Mouse (Mus musculus): Measurements from ENCODE around the gene 4930579F01Rik. TPM values are rescaled to one million over a fixed set of nuclear protein-coding genes. Genes with fewer than 3 reads are reported as not detected.

The 4930579F01Rik gene
- polyA plus RNA-seq, 1 experiment from 2014 or later: not detected

- no peak for ATAC-seq (ENCODE audit: low read depth)
- WGBS: 97% methylated on average over 4 of the region's 4 CpGs
- no peak overlapping the region for H3K4me3 ChIP-seq
- no peaks in the 10 kb centered on the region for H3K27me3 ChIP-seq
- H3K4me1 ChIP-seq (replicated peaks): peaks cover 6% of the 10 kb centered on the region; the same call in 1 of the 2 replicates
- no peaks in the 10 kb centered on the region for H3K9me3 ChIP-seq
- no peak overlapping the region for H3K27ac ChIP-seq (replicated peaks)
- no peak overlapping the region for H3K9ac ChIP-seq
- no peak overlapping the region for H3K4me2 ChIP-seq
- H3K36me3 ChIP-seq: no peaks in the 10 kb centered on the region
These were observed 18.9 kb upstream of the 4930579F01Rik start for GRCm38 (mm10) chr3:138212431-138212951.

GRCm38 (mm10) chr3:138210432-138211075, 16.9 kb upstream of the 4930579F01Rik start:
- ATAC-seq (ENCODE audit: low read depth): no peak
- H3K4me1 ChIP-seq (replicated peaks): peaks cover 4% of the 10 kb centered on the region; the same call in 1 of the 2 replicates
- no peaks in the 10 kb centered on the region for H3K27me3 ChIP-seq
- WGBS: 79% methylated on average over 5 of the region's 5 CpGs
- no peak overlapping the region for H3K9ac ChIP-seq
- no peaks in the 10 kb centered on the region for H3K36me3 ChIP-seq
- H3K4me3 ChIP-seq: no peak overlapping the region
- no peak overlapping the region for H3K27ac ChIP-seq (replicated peaks)
- no peaks in the 10 kb centered on the region for H3K9me3 ChIP-seq
- H3K4me2 ChIP-seq: no peak overlapping the region

- Histone ChIP-seq H3K27me3 (no peaks in the 10 kb centered on the region), H3K36me3 (no peaks in the 10 kb centered on the region), H3K4me1 (replicated peaks) (no peaks in the 10 kb centered on the region), H3K9ac (no peak overlapping the region), H3K9me3 (no peaks in the 10 kb centered on the region), H3K27ac (replicated peaks) (no peak overlapping the region), H3K4me3 (no peak overlapping the region), H3K4me2 (no peak overlapping the region)
- 96% methylated on average over 3 of the region's 3 CpGs for WGBS
- no peak for ATAC-seq (ENCODE audit: low read depth)
These were observed 15.2 kb upstream of the 4930579F01Rik start for GRCm38 (mm10) chr3:138208821-138209220.

- H3K4me1 ChIP-seq (replicated peaks): no peaks in the 10 kb centered on the region
- no peak overlapping the region; the same call in 1 of the 2 replicates for H3K4me3 ChIP-seq
- no peaks in the 10 kb centered on the region for H3K27me3 ChIP-seq
- H3K36me3 ChIP-seq: no peaks in the 10 kb centered on the region
- 0 out of 2 replicates have a peak overlapping the region, but pooled peaks have one; percentile 60 for H3K9ac ChIP-seq
- H3K4me2 ChIP-seq: peak overlapping the region; percentile 53
- ATAC-seq (ENCODE audit: low read depth): peak; percentile 32; the same call in 1 of the 2 replicates
- no peak overlapping the region; the same call in 1 of the 2 replicates for H3K27ac ChIP-seq (replicated peaks)
- H3K9me3 ChIP-seq: no peaks in the 10 kb centered on the region
- 57% methylated on average over 7 of the region's 7 CpGs for WGBS
These were observed 5.1 kb upstream of the 4930579F01Rik start for GRCm38 (mm10) chr3:138198722-138199068.

- Histone ChIP-seq H3K27me3 (no peaks in the 10 kb centered on the region), H3K9ac (peak overlapping the region; percentile 60)
These were observed 4.5 kb upstream of the 4930579F01Rik start for GRCm38 (mm10) chr3:138197973-138198721.

GRCm38 (mm10) chr3:138197556-138197955, 3.9 kb upstream of the 4930579F01Rik start:
- Histone ChIP-seq H3K9ac (no peak overlapping the region), H3K4me1 (replicated peaks) (no peaks in the 10 kb centered on the region), H3K4me2 (no peak overlapping the region), H3K27ac (replicated peaks) (no peak overlapping the region), H3K27me3 (no peaks in the 10 kb centered on the region), H3K4me3 (no peak overlapping the region), H3K9me3 (no peaks in the 10 kb centered on the region), H3K36me3 (no peaks in the 10 kb centered on the region)
- ATAC-seq (ENCODE audit: low read depth): 0 out of 2 replicates have a peak, but pooled peaks have one; percentile 36
- 69% methylated on average over 9 of the region's 9 CpGs for WGBS

More at GRCm38 (mm10) chr3:138197973-138198721, 4.5 kb upstream of the 4930579F01Rik start:
- H3K36me3 ChIP-seq: no peaks in the 10 kb centered on the region
- WGBS: 26% methylated on average over 20 of the region's 20 CpGs
- H3K4me2 ChIP-seq: peak overlapping the region; percentile 53
- no peak overlapping the region; the same call in 1 of the 2 replicates for H3K27ac ChIP-seq (replicated peaks)
- no peaks in the 10 kb centered on the region for H3K4me1 ChIP-seq (replicated peaks)
- H3K4me3 ChIP-seq: peak overlapping the region; percentile 28
- no peaks in the 10 kb centered on the region for H3K9me3 ChIP-seq
- peak; percentile 95 for ATAC-seq (ENCODE audit: low read depth)

- 87% methylated on average over 14 of the region's 14 CpGs for WGBS
- Histone ChIP-seq H3K36me3 (no peaks in the 10 kb centered on the region), H3K27me3 (no peaks in the 10 kb centered on the region), H3K4me3 (no peak overlapping the region), H3K27ac (replicated peaks) (no peak overlapping the region), H3K9me3 (no peaks in the 10 kb centered on the region), H3K4me2 (no peak overlapping the region), H3K4me1 (replicated peaks) (no peaks in the 10 kb centered on the region), H3K9ac (no peak overlapping the region)
- no peak for ATAC-seq (ENCODE audit: low read depth)
These were observed 3.5 kb upstream of the 4930579F01Rik start for GRCm38 (mm10) chr3:138197093-138197492.

- no peak for ATAC-seq (ENCODE audit: low read depth)
- H3K36me3 ChIP-seq: no peaks in the 10 kb centered on the region
These were observed 1.4 kb downstream of the 4930579F01Rik start for GRCm38 (mm10) chr3:138192260-138192659.

GRCm38 (mm10) chr3:138185995-138186930, 7.4 kb downstream of the 4930579F01Rik start:
- no peaks in the 10 kb centered on the region for H3K9me3 ChIP-seq
- 0 out of 2 replicates have a peak overlapping the region, but pooled peaks have one; percentile 9 for H3K27ac ChIP-seq (replicated peaks)
- H3K27me3 ChIP-seq: no peaks in the 10 kb centered on the region
- no peak overlapping the region for H3K9ac ChIP-seq
- H3K4me3 ChIP-seq: no peak overlapping the region
- WGBS: 85% methylated on average over 26 of the region's 26 CpGs
- H3K4me1 ChIP-seq (replicated peaks): peaks cover 5% of the 10 kb centered on the region
- no peak overlapping the region for H3K4me2 ChIP-seq
- no peaks in the 10 kb centered on the region for H3K36me3 ChIP-seq
- peak; percentile 53; the same call in 1 of the 2 replicates for ATAC-seq (ENCODE audit: low read depth)

More at GRCm38 (mm10) chr3:138192260-138192659, 1.4 kb downstream of the 4930579F01Rik start:
- Histone ChIP-seq H3K9ac (no peak overlapping the region), H3K4me2 (no peak overlapping the region), H3K27me3 (no peaks in the 10 kb centered on the region), H3K27ac (replicated peaks) (no peak overlapping the region), H3K4me1 (replicated peaks) (no peaks in the 10 kb centered on the region), H3K4me3 (no peak overlapping the region), H3K9me3 (no peaks in the 10 kb centered on the region)
- 88% methylated on average over 7 of the region's 7 CpGs for WGBS

GRCm38 (mm10) chr3:138185290-138185689, 8.3 kb downstream of the 4930579F01Rik start:
- no peak overlapping the region for H3K27ac ChIP-seq (replicated peaks)
- 68% methylated on average over 4 of the region's 4 CpGs for WGBS
- no peak overlapping the region for H3K4me3 ChIP-seq
- no peaks in the 10 kb centered on the region for H3K9me3 ChIP-seq
- H3K4me2 ChIP-seq: no peak overlapping the region
- ATAC-seq (ENCODE audit: low read depth): no peak
- no peak overlapping the region for H3K9ac ChIP-seq
- H3K36me3 ChIP-seq: no peaks in the 10 kb centered on the region
- H3K4me1 ChIP-seq (replicated peaks): peaks cover 5% of the 10 kb centered on the region
- H3K27me3 ChIP-seq: no peaks in the 10 kb centered on the region

GRCm38 (mm10) chr3:138183371-138183770, 10.3 kb downstream of the 4930579F01Rik start:
- peaks cover 5% of the 10 kb centered on the region for H3K4me1 ChIP-seq (replicated peaks)
- H3K9me3 ChIP-seq: no peaks in the 10 kb centered on the region
- no peak overlapping the region for H3K9ac ChIP-seq
- H3K27ac ChIP-seq (replicated peaks): no peak overlapping the region
- no peak overlapping the region for H3K4me3 ChIP-seq
- no peak for ATAC-seq (ENCODE audit: low read depth)
- no peak overlapping the region for H3K4me2 ChIP-seq
- WGBS: 90% methylated on average over 7 of the region's 7 CpGs
- H3K27me3 ChIP-seq: no peaks in the 10 kb centered on the region
- no peaks in the 10 kb centered on the region for H3K36me3 ChIP-seq

Measured in neural tube, embryonic 13.5 days (tissue).